Mouse (Mus musculus): ENCODE results near the gene Rfx8.

Gene Rfx8

GRCm38 (mm10) chr1:39720632-39721350 is at the start of gene Rfx8:
TSS of gene Rfx8 (minus strand) at chr1:39720997.
- no peak for DNase-seq (ENCODE audit: low spot score in 2 of 2)

GRCm38 (mm10) chr1:39770436-39770835 is 49.6 kb upstream of the Rfx8 start:
- no peak for DNase-seq (ENCODE audit: low spot score in 2 of 2)

GRCm38 (mm10) chr1:39768017-39768416 is 47.2 kb upstream of the Rfx8 start:
- DNase-seq (ENCODE audit: low spot score in 2 of 2), result no peak

GRCm38 (mm10) chr1:39765854-39766493 is 45.2 kb upstream of the Rfx8 start:
- no peak for DNase-seq (ENCODE audit: low spot score in 2 of 2)

- DNase-seq (ENCODE audit: low spot score in 2 of 2), result peak; percentile 61 to 83
Observed at GRCm38 (mm10) chr1:39762025-39762370, 41.2 kb upstream of the Rfx8 start.

- peak; percentile 56 to 73 for DNase-seq (ENCODE audit: low spot score in 2 of 2)
Observed at GRCm38 (mm10) chr1:39761211-39762024, 40.6 kb upstream of the Rfx8 start.

GRCm38 (mm10) chr1:39760181-39760715 is 39.5 kb upstream of the Rfx8 start:
- no peak for DNase-seq (ENCODE audit: low spot score in 2 of 2)

GRCm38 (mm10) chr1:39759231-39760175 is 38.7 kb upstream of the Rfx8 start:
- DNase-seq (ENCODE audit: low spot score in 2 of 2), result no peak

GRCm38 (mm10) chr1:39758244-39758643 is 37.4 kb upstream of the Rfx8 start:
- DNase-seq (ENCODE audit: low spot score in 2 of 2), result no peak

- DNase-seq (ENCODE audit: low spot score in 2 of 2), result peak; percentile 43 to 50
Observed at GRCm38 (mm10) chr1:39756952-39757351, 36.2 kb upstream of the Rfx8 start.

GRCm38 (mm10) chr1:39754224-39754957 is 33.6 kb upstream of the Rfx8 start:
- peak; percentile 29 to 61 for DNase-seq (ENCODE audit: low spot score in 2 of 2)

GRCm38 (mm10) chr1:39751537-39751936 is 30.7 kb upstream of the Rfx8 start:
- no peak for DNase-seq (ENCODE audit: low spot score in 2 of 2)

- no peak for DNase-seq (ENCODE audit: low spot score in 2 of 2)
Observed at GRCm38 (mm10) chr1:39749664-39750063, 28.9 kb upstream of the Rfx8 start.

GRCm38 (mm10) chr1:39749214-39749613 is 28.4 kb upstream of the Rfx8 start:
- no peak for DNase-seq (ENCODE audit: low spot score in 2 of 2)

- no peak for DNase-seq (ENCODE audit: low spot score in 2 of 2)
Observed at GRCm38 (mm10) chr1:39748666-39749065, 27.9 kb upstream of the Rfx8 start.

- no peak for DNase-seq (ENCODE audit: low spot score in 2 of 2)
Observed at GRCm38 (mm10) chr1:39746464-39746863, 25.7 kb upstream of the Rfx8 start.

GRCm38 (mm10) chr1:39740948-39741347 is 20.2 kb upstream of the Rfx8 start:
- no peak for DNase-seq (ENCODE audit: low spot score in 2 of 2)

- no peak for DNase-seq (ENCODE audit: low spot score in 2 of 2)
Observed at GRCm38 (mm10) chr1:39740002-39740401, 19.2 kb upstream of the Rfx8 start.

GRCm38 (mm10) chr1:39735927-39736604 is 15.3 kb upstream of the Rfx8 start:
- peak in 1 of 2 experiments; percentile 44 for DNase-seq (ENCODE audit: low spot score in 2 of 2)

- no peak for DNase-seq (ENCODE audit: low spot score in 2 of 2)
Observed at GRCm38 (mm10) chr1:39735493-39735892, 14.7 kb upstream of the Rfx8 start.
